Mouse (Mus musculus) C2C12 (cell line): ENCODE results near the gene Cxcl16. TPM values are rescaled to one million over a fixed set of nuclear protein-coding genes. Genes with fewer than 3 reads are reported as not detected.

ENCODE experiments used
- H3K27me3 ChIP-seq: one replicate; pipeline ENCODE4 v1.6.1; 2011; ENCODE audit not compliant: control insufficient read depth, insufficient read depth, insufficient read length
- H3K36me3 ChIP-seq: one replicate; pipeline ENCODE4 v1.6.1; 2011; ENCODE audit not compliant: control insufficient read depth, insufficient read depth
- H3K4me3 ChIP-seq: one replicate; pipeline ENCODE4 v1.5.1; 2011; ENCODE audit warnings: mild to moderate bottlenecking, control low read depth; ENCODE audit not compliant: poor library complexity, insufficient read depth, severe bottlenecking
- H3K79me2 ChIP-seq: one replicate; pipeline ENCODE4 v1.6.1; 2011; ENCODE audit not compliant: control insufficient read depth, insufficient read depth
- H3K79me3 ChIP-seq: one replicate; pipeline ENCODE4 v1.6.1; 2011; ENCODE audit warnings: low read depth, control low read depth
- H3ac ChIP-seq: one replicate; pipeline ENCODE3; 2011; ENCODE audit warnings: low read depth; ENCODE audit not compliant: control insufficient read depth, insufficient read length
- CEBPB ChIP-seq: IDR thresholded peaks from one replicate; pipeline ENCODE4 v1.6.1; 2011; ENCODE audit warnings: low read depth, mild to moderate bottlenecking, control low read depth, moderate library complexity
- CTCF ChIP-seq: IDR thresholded peaks from one replicate; pipeline ENCODE4 v1.5.1; 2011; ENCODE audit not compliant: control insufficient read depth, insufficient read depth, insufficient read length
- FOSL1 ChIP-seq: IDR thresholded peaks from one replicate; pipeline ENCODE4 v1.8.0; 2011; ENCODE audit warnings: mild to moderate bottlenecking, low read length; ENCODE audit not compliant: poor library complexity, insufficient read depth, severe bottlenecking
- MAX ChIP-seq: IDR thresholded peaks from one replicate; pipeline ENCODE4 v1.6.1; 2011; ENCODE audit warnings: mild to moderate bottlenecking, control low read depth
- MYOD1 ChIP-seq: IDR thresholded peaks from one replicate; pipeline ENCODE4 v1.6.1; 2011; ENCODE audit warnings: low read depth; ENCODE audit not compliant: control insufficient read depth, insufficient read length
- MYOG ChIP-seq: IDR thresholded peaks from one replicate; pipeline ENCODE4 v1.6.1; 2011; ENCODE audit not compliant: control insufficient read depth, insufficient read length; ENCODE audit errors: extremely low read depth
- USF1 ChIP-seq: IDR thresholded peaks from one replicate; pipeline ENCODE4 v1.6.1; 2011; ENCODE audit warnings: low read depth, mild to moderate bottlenecking, control low read depth, moderate library complexity
- microRNA-seq: library from miRNA; unstranded; fragments of <30 nt; microRNA quantifications from one replicate; pipeline ENCODE4, GENCODE M21; 2019; ENCODE audit warnings: borderline microRNAs expressed
- polyA plus RNA-seq: library from polyadenylated mRNA; unstranded; fragments of >200 nt; fragmentation: generic; extraction: Trizol; gene quantifications from one replicate; pipeline ENCODE4 v1.2.1, GENCODE M21; 2012; ENCODE audit warnings: missing spikeins

The Cxcl16 gene
- polyA plus RNA-seq, 1 experiment = 0.19 TPM

- peaks cover 1% of the 10 kb centered on the region for H3K36me3 ChIP-seq
- peak overlapping the region; percentile 24 for H3ac ChIP-seq
- peaks cover 5% of the 10 kb centered on the region for H3K27me3 ChIP-seq
- peaks cover 19% of the 10 kb centered on the region for H3K79me3 ChIP-seq
- no peak overlapping the region for H3K4me3 ChIP-seq
- H3K79me2 ChIP-seq = peaks cover 30% of the 10 kb centered on the region
- TF ChIP-seq USF1 = peak; percentile 37
- TF ChIP-seq MAX = no peak
- TF ChIP-seq CTCF = no peak
- TF ChIP-seq CEBPB = no peak
- TF ChIP-seq FOSL1 = no peak
- no peak for TF ChIP-seq MYOG
These were observed 47.2 kb downstream of the Cxcl16 start for GRCm38 (mm10) chr11:70412591-70412990.

GRCm38 (mm10) chr11:70410297-70410643, 49.5 kb downstream of the Cxcl16 start:
- Histone ChIP-seq H3ac (peak overlapping the region; percentile 73), H3K79me2 (peaks cover 53% of the 10 kb centered on the region), H3K4me3 (peak overlapping the region; percentile 96), H3K79me3 (peaks cover 42% of the 10 kb centered on the region), H3K27me3 (no peaks in the 10 kb centered on the region), H3K36me3 (peaks cover 21% of the 10 kb centered on the region)
- TF ChIP-seq CEBPB = no peak
- TF ChIP-seq MAX = no peak
- TF ChIP-seq FOSL1 = no peak
- no peak for TF ChIP-seq MYOG
- no peak for TF ChIP-seq USF1
- TF ChIP-seq MYOD1 = no peak
- TF ChIP-seq CTCF = no peak

GRCm38 (mm10) chr11:70409594-70410296, 50.0 kb downstream of the Cxcl16 start, which contains the start of gene Pelp1:
Pelp1 (minus strand) TSS chr11:70410031.
- Histone ChIP-seq H3K36me3 (peaks cover 26% of the 10 kb centered on the region), H3K79me2 (peaks cover 59% of the 10 kb centered on the region), H3ac (peak within 1 kb of the TSS; percentile 73), H3K27me3 (no peaks in the 10 kb centered on the region), H3K4me3 (peak within 1 kb of the TSS; percentile 96), H3K79me3 (peaks cover 47% of the 10 kb centered on the region)
- no peak for TF ChIP-seq CEBPB
- TF ChIP-seq MYOG = no peak
- TF ChIP-seq MAX = peak; percentile 96
- no peak for TF ChIP-seq CTCF
- peak; percentile 91 for TF ChIP-seq USF1

Small RNA genes within 50 kb of the gene (microRNA-seq; reads per million reads assigned to microRNA genes)
- gene Mir7115 = 0.44 reads per million, percentile 6 among the genes with 10 or more reads in this experiment

Other genes with a start within 250 kb of the Cxcl16 start
- 145 TPM for gene Slc16a11, start 247.2 kb downstream of the Cxcl16 start, polyA plus RNA-seq
- gene Slc16a13, start 238.9 kb downstream of the Cxcl16 start, polyA plus RNA-seq = 22.0 TPM
- 9.3 TPM for gene Bcl6b, start 230.2 kb downstream of the Cxcl16 start, polyA plus RNA-seq
- 91.7 TPM for gene 0610010K14Rik, start 222.1 kb downstream of the Cxcl16 start, polyA plus RNA-seq
- 10.8 TPM for gene Gm21988, start 220.2 kb downstream of the Cxcl16 start, polyA plus RNA-seq
- 300 TPM for gene Rnasek, start 220.1 kb downstream of the Cxcl16 start, polyA plus RNA-seq
- gene Alox12, start 204.6 kb downstream of the Cxcl16 start, polyA plus RNA-seq = 0.47 TPM
- gene Alox12e, start 137.4 kb downstream of the Cxcl16 start, polyA plus RNA-seq = 0.04 TPM
- not detected for gene Alox15, start 108.0 kb downstream of the Cxcl16 start, polyA plus RNA-seq
- 40.6 TPM for gene Pelp1, start 50.0 kb downstream of the Cxcl16 start, polyA plus RNA-seq
- 27.6 TPM for gene Arrb2, start 27.3 kb downstream of the Cxcl16 start, polyA plus RNA-seq
- gene Med11, start 8.1 kb downstream of the Cxcl16 start, polyA plus RNA-seq = 46.2 TPM
- gene Zmynd15, start 551 bp downstream of the Cxcl16 start, polyA plus RNA-seq = 0.04 TPM
- not detected for gene Tm4sf5, start 45.3 kb upstream of the Cxcl16 start, polyA plus RNA-seq
- gene Vmo1, start 54.6 kb upstream of the Cxcl16 start, polyA plus RNA-seq = not detected
- gene Gltpd2, start 59.2 kb upstream of the Cxcl16 start, polyA plus RNA-seq = not detected
- gene Psmb6, start 65.4 kb upstream of the Cxcl16 start, polyA plus RNA-seq = 658 TPM
- not detected for gene Gm40193, start 73.0 kb upstream of the Cxcl16 start, polyA plus RNA-seq
- 9.3 TPM for gene Pld2, start 80.1 kb upstream of the Cxcl16 start, polyA plus RNA-seq
- gene Mink1, start 102.9 kb upstream of the Cxcl16 start, polyA plus RNA-seq = 34.5 TPM
- not detected for gene 4930544D05Rik, start 155.9 kb upstream of the Cxcl16 start, polyA plus RNA-seq
- gene Chrne, start 159.2 kb upstream of the Cxcl16 start, polyA plus RNA-seq = 0.08 TPM
- 0.13 TPM for gene Gp1ba, start 179.1 kb upstream of the Cxcl16 start, polyA plus RNA-seq
- 9.0 TPM for gene Rnf167, start 187.3 kb upstream of the Cxcl16 start, polyA plus RNA-seq
- 136 TPM for gene Slc25a11, start 187.5 kb upstream of the Cxcl16 start, polyA plus RNA-seq
- gene Pfn1, start 194.7 kb upstream of the Cxcl16 start, polyA plus RNA-seq = 4,207 TPM
- 1,151 TPM for gene Eno3, start 197.2 kb upstream of the Cxcl16 start, polyA plus RNA-seq
- gene Spag7, start 209.4 kb upstream of the Cxcl16 start, polyA plus RNA-seq = 75.4 TPM
- gene Camta2, start 228.1 kb upstream of the Cxcl16 start, polyA plus RNA-seq = 9.0 TPM
- 0.42 TPM for gene Inca1, start 240.2 kb upstream of the Cxcl16 start, polyA plus RNA-seq
- gene Kif1c, start 240.6 kb upstream of the Cxcl16 start, polyA plus RNA-seq = 99.8 TPM